19 mouse cellular contexts compared by ENCODE assay signal in the genomic region with DNA sequence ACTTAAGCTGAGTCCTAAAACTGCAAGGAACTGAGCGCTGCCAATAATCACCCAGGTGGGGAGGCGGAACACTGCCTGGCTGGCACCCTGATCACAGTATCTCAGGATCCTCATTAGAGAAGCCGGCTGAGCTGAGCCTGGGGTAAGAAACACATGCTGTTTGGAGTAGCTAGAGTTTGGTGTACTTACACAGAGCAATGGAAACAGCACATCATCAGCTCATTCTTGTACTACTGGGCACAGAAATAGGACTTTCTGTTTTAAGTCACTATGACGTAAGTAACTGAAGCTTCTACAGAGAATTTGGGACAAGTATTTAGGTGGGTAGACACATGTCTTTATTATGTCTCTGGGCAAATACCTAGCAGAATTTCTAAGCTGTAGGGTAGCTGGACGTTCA.
DNase-seq lines count a peak whose midpoint lies in the region; ATAC-seq lines count a peak whose summit lies in the region.
"Had no signal": no experiment of that assay in that cellular context is flagged by ENCODE, and none has a peak within 500 bp of the region (broad histone marks: within the 10 kb centered on the region; RNA-seq: fewer than 3 reads in every experiment).

No protein-coding gene starts in this region.

- no peak for DNase-seq in frontal cortex, postnatal 10 days (ENCODE audit: low spot score in 2 of 2)
- DNase-seq in right cerebral cortex, adult 2 months (ENCODE audit: low spot score in 2 of 2) = peak; percentile 8 to 10
- DNase-seq in right cerebral cortex, postnatal 10 days (ENCODE audit: low spot score in 2 of 2) = no peak
- peak; percentile 21 for DNase-seq in telencephalon, adult 2 months (ENCODE audit: low read depth, low spot score)
- no peak for DNase-seq in retina, embryonic 14.5 days (ENCODE audit: low spot score)
- DNase-seq: adrenal gland, adult 2 months; adrenal gland, postnatal 10 days; adrenal gland, postnatal 25 days; B cell, adult 2 months; cerebellum, adult 11-12 months; cerebellum, adult 2 months; cerebellum, adult 9-10 months; cerebellum, postnatal 10 days; cerebellum, postnatal 25 days; forebrain, postnatal 0 days had no signal

- ATAC-seq in frontal cortex, adult (ENCODE audit: low TSS enrichment) = peak; percentile 95
- ATAC-seq: CD4-positive, CD25-positive, alpha-beta regulatory T cell, adult 4 months; forebrain, embryonic 13.5 days; forebrain, embryonic 15.5 days; forebrain, postnatal 0 days had no signal

Comparison
In these comparisons a context has a peak if more than half of its experiments do, and no peak if none do; other contexts are left out.
1. DNase-seq: peak in right cerebral cortex, adult 2 months (2 of 2) and telencephalon, adult 2 months (single experiment); none in frontal cortex, postnatal 10 days (0 of 2), right cerebral cortex, postnatal 10 days (0 of 2) and retina, embryonic 14.5 days (single experiment).